22 mouse cellular contexts compared by ENCODE assay signal in the genomic region with DNA sequence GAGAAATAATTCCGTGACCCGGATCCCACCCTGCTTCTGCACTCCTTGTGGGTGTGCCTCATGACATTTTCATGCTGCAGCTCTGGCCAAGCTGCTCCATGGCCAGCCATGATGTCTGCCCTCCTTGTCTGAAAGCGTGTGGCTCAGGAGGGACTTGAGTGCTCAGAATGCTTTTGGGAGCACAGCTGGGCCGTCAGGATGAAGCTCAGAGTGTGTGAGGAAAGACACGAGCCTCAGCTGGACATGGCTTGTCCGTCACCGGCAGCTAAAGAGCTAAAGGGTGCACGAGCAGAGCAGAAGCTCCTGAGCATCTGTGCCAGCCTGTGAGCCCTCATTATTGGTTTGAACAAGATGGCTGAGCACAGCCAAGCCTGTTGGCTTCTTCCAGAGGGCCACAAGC. TPM values are rescaled to one million over a fixed set of nuclear protein-coding genes. Genes with fewer than 3 reads are reported as not detected.
"Had no signal": no experiment of that assay in that cellular context is flagged by ENCODE, and none has a peak within 500 bp of the region (broad histone marks: within the 10 kb centered on the region; RNA-seq: fewer than 3 reads in every experiment).

No protein-coding gene starts in this region.

- H3K27me3 ChIP-seq: neural tube, embryonic 15.5 days had no signal

- H3K27ac ChIP-seq: kidney, postnatal 0 days; limb, embryonic 12.5 days; liver, embryonic 14.5 days; midbrain, embryonic 10.5 days; neural tube, embryonic 15.5 days had no signal

- H3K4me3 ChIP-seq: limb, embryonic 12.5 days; midbrain, embryonic 10.5 days; myocyte; neural tube, embryonic 15.5 days had no signal

- H3K4me2 ChIP-seq: limb, embryonic 12.5 days; neural tube, embryonic 15.5 days had no signal

- DNase-seq: kidney, adult 9 months; kidney, postnatal 36 days; layer of hippocampus, adult 9-11 months; layer of hippocampus, postnatal 36 days; lung, adult 2 months; midbrain, embryonic 14.5 days; right cerebral cortex, adult 18-20 months; right cerebral cortex, postnatal 25 days; thymus, adult 18-20 months; thymus, postnatal 14 days had no signal

- H3K9me3 ChIP-seq: limb, embryonic 12.5 days; midbrain, embryonic 10.5 days; neural tube, embryonic 15.5 days had no signal

- H3K36me3 ChIP-seq: limb, embryonic 12.5 days; midbrain, embryonic 10.5 days; neural tube, embryonic 15.5 days had no signal

- H3K4me1 ChIP-seq: limb, embryonic 12.5 days; midbrain, embryonic 10.5 days; neural tube, embryonic 15.5 days had no signal

- H3K9ac ChIP-seq: limb, embryonic 12.5 days; liver, embryonic 14.5 days; neural tube, embryonic 15.5 days had no signal

RNA-seq across cellular contexts. Expression of gene Nkx2-5, which starts 28.7 kb away (rescaled TPM):
- total RNA-seq: layer of hippocampus, adult 18-20 months; layer of hippocampus, postnatal 36 days; left cerebral cortex, adult 8-10 months; left cerebral cortex, postnatal 25 days; liver, adult 2 months; megakaryocyte, adult 5-6 weeks had no signal
- polyA plus RNA-seq: kidney, postnatal 0 days; limb, embryonic 12.5 days; liver, adult 2 months; liver, embryonic 14.5 days; midbrain, embryonic 10.5 days; midbrain, embryonic 14.5 days; neural tube, embryonic 11.5 days; neural tube, embryonic 15.5 days had no signal
